Mouse (Mus musculus): ENCODE measurements at regions not wholly inside any gene's neighbourhood (a gene's known extent, or its start where the extent isn't known, plus 50 kb on each side); places are given as distances from the start of the nearest gene placed in this dataset.

DNA sequence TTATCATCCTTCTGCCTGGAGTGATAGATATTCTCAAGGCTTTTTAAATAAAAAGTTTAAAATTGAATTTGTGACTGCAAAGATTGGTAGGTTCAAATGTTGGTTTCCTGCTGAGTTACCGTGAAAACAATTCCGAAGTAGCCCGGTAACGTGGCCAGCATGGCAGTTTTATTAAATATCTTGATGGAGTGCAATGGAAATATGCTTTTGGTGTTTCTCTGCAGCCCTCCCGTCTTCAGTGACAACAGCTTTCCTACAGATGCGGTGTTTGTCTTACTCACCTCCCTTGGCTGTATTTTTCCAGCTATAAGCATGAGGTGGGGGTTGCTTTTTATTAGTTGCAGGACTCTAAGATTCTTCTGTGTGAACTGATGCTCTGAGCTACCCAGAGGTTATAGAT lies 239.4 kb upstream of the Rnaseh2b start:
- TF ChIP-seq TCF12 (IDR thresholded peaks at IDR 0.05; ENCODE audit: low read depth, low read length) (no peak), CHD2 (IDR thresholded peaks at IDR 0.05; ENCODE audit: low read length) (no peak), GABPA (IDR thresholded peaks at IDR 0.05; ENCODE audit: insufficient replicate concordance, low read depth, low read length) (no peak), ZMIZ1 (IDR thresholded peaks at IDR 0.05; ENCODE audit: low read depth, low read length) (no peak), CTCF (conservative IDR thresholded peaks at IDR 0.05 in 1 of 2, IDR thresholded peaks at IDR 0.05 in 1 of 2; ENCODE audit: low read depth in 2 of 2, low read length in 2 of 2) (no peak), RCOR1 (conservative IDR thresholded peaks at IDR 0.05; ENCODE audit: low read depth, low read length) (no peak), IRF4 (IDR thresholded peaks at IDR 0.05; ENCODE audit: low read depth, low read length) (no peak)

Data from CH12.LX (cell line).